Mouse (Mus musculus): ENCODE data around the gene Tspan5. TPM values are rescaled to one million over a fixed set of nuclear protein-coding genes. Genes with fewer than 3 reads are reported as not detected.

The Tspan5 gene
- polyA plus RNA-seq, 1 experiment from 2014 or later = 7.4 TPM

DNA sequence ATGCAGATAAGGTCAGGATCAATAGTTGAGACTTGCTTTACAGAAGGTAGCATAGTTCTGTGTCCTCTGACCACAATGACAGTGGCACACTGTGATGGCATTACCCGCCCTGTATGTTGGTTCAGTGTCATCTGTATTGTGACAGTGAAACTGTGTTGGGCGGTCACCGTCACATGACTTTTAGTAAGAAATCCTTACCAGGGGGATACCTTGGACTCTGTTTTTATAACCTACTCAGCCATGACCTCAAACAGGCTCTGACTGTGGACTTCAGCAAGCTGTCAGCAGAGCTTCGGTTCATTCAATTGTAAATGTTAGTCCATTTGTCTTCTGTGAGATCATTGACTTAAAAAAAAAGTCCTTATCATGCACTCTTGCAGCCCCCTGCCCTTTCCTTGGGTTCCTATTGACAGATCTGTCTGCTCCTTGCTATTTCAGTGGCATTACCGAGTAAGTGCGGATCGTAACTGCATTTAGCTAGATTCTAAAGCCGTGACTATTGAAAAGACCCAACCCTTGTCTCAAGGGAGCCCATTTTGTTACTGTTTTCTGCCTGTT lies 84.3 kb downstream of the Tspan5 start:
- Histone ChIP-seq H3K4me1 (replicated peaks; ENCODE audit: control insufficient read depth, insufficient read depth, low read length) (no peaks in the 10 kb centered on the region), H3K36me3 (ENCODE audit: control insufficient read depth, insufficient read depth) (no peaks in the 10 kb centered on the region), H3K9ac (ENCODE audit: low read depth, low read length) (no peak overlapping the region), H3K27ac (ENCODE audit: low read depth, low read length) (no peak overlapping the region), H3K9me3 (ENCODE audit: control insufficient read depth) (no peaks in the 10 kb centered on the region), H3K4me3 (ENCODE audit: low read depth, low read length) (no peak overlapping the region), H3K27me3 (replicated peaks; ENCODE audit: control insufficient read depth, insufficient read depth, low read length) (no peaks in the 10 kb centered on the region), H3K4me2 (replicated peaks; ENCODE audit: low read depth) (no peak overlapping the region)
- 85% methylated on average over 8 of the region's 8 CpGs for WGBS
- TF ChIP-seq CTCF (IDR thresholded peaks at IDR 0.05; ENCODE audit: low read depth) = no peak
- no peak for ATAC-seq

- no peak overlapping the region for H3K4me2 ChIP-seq (replicated peaks; ENCODE audit: low read depth)
- H3K4me1 ChIP-seq (replicated peaks; ENCODE audit: control insufficient read depth, insufficient read depth, low read length) = no peaks in the 10 kb centered on the region
- no peak for ATAC-seq
- no peaks in the 10 kb centered on the region for H3K9me3 ChIP-seq (ENCODE audit: control insufficient read depth)
- no peak for TF ChIP-seq CTCF (IDR thresholded peaks at IDR 0.05; ENCODE audit: low read depth)
- H3K27me3 ChIP-seq (replicated peaks; ENCODE audit: control insufficient read depth, insufficient read depth, low read length) = no peaks in the 10 kb centered on the region
- H3K27ac ChIP-seq (ENCODE audit: low read depth, low read length) = no peak overlapping the region
- H3K4me3 ChIP-seq (ENCODE audit: low read depth, low read length) = no peak overlapping the region
- no peak overlapping the region for H3K9ac ChIP-seq (ENCODE audit: low read depth, low read length)
- WGBS = 79% methylated on average over 9 of the region's 9 CpGs
- no peaks in the 10 kb centered on the region for H3K36me3 ChIP-seq (ENCODE audit: control insufficient read depth, insufficient read depth)
These were observed 91.0 kb downstream of the Tspan5 start for GRCm38 (mm10) chr3:138832827-138833517.

- Histone ChIP-seq H3K4me2 (replicated peaks; ENCODE audit: low read depth) (no peak overlapping the region), H3K27me3 (replicated peaks; ENCODE audit: control insufficient read depth, insufficient read depth, low read length) (no peaks in the 10 kb centered on the region), H3K36me3 (ENCODE audit: control insufficient read depth, insufficient read depth) (no peaks in the 10 kb centered on the region), H3K9ac (ENCODE audit: low read depth, low read length) (no peak overlapping the region), H3K9me3 (ENCODE audit: control insufficient read depth) (no peaks in the 10 kb centered on the region), H3K4me3 (ENCODE audit: low read depth, low read length) (no peak overlapping the region), H3K4me1 (replicated peaks; ENCODE audit: control insufficient read depth, insufficient read depth, low read length) (no peaks in the 10 kb centered on the region), H3K27ac (ENCODE audit: low read depth, low read length) (no peak overlapping the region)
- WGBS = 84% methylated on average over 11 of the region's 11 CpGs
- no peak for ATAC-seq
- no peak for TF ChIP-seq CTCF (IDR thresholded peaks at IDR 0.05; ENCODE audit: low read depth)
These were observed 92.2 kb downstream of the Tspan5 start for GRCm38 (mm10) chr3:138834174-138834573.

- no peaks in the 10 kb centered on the region for H3K9me3 ChIP-seq (ENCODE audit: control insufficient read depth)
- no peaks in the 10 kb centered on the region for H3K4me1 ChIP-seq (replicated peaks; ENCODE audit: control insufficient read depth, insufficient read depth, low read length)
- no peak overlapping the region for H3K4me3 ChIP-seq (ENCODE audit: low read depth, low read length)
- 71% methylated on average over 5 of the region's 5 CpGs for WGBS
- H3K27me3 ChIP-seq (replicated peaks; ENCODE audit: control insufficient read depth, insufficient read depth, low read length) = no peaks in the 10 kb centered on the region
- ATAC-seq = no peak
- H3K4me2 ChIP-seq (replicated peaks; ENCODE audit: low read depth) = no peak overlapping the region
- H3K9ac ChIP-seq (ENCODE audit: low read depth, low read length) = no peak overlapping the region
- H3K27ac ChIP-seq (ENCODE audit: low read depth, low read length) = no peak overlapping the region
- TF ChIP-seq CTCF (IDR thresholded peaks at IDR 0.05; ENCODE audit: low read depth) = 0 out of 2 replicates have a peak, but pooled peaks have one; percentile 9
- H3K36me3 ChIP-seq (ENCODE audit: control insufficient read depth, insufficient read depth) = no peaks in the 10 kb centered on the region
These were observed 94.9 kb downstream of the Tspan5 start for GRCm38 (mm10) chr3:138836937-138837336.

DNA sequence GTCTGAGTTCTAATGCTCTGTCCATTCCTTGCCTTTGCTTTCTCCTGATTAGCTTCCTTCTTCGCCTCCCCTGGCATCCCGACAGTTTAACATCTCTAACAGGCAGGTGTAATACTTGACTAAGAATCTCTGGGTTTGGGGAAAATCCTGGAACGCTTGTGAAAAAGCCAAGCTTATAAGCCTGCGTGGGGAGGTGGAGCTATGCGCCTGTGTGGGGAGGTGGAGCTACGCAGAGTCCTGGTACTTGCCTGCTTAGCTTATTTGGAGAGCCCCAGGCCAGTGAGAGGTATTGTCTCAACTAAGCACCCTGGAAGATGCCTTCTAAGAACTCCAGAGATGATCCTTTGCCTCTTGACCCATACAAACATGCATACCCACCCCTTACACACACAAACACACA lies 95.7 kb downstream of the Tspan5 start:
- Histone ChIP-seq H3K4me2 (replicated peaks; ENCODE audit: low read depth) (no peak overlapping the region), H3K4me1 (replicated peaks; ENCODE audit: control insufficient read depth, insufficient read depth, low read length) (no peaks in the 10 kb centered on the region), H3K27ac (ENCODE audit: low read depth, low read length) (no peak overlapping the region), H3K36me3 (ENCODE audit: control insufficient read depth, insufficient read depth) (no peaks in the 10 kb centered on the region), H3K9ac (ENCODE audit: low read depth, low read length) (no peak overlapping the region), H3K4me3 (ENCODE audit: low read depth, low read length) (no peak overlapping the region), H3K9me3 (ENCODE audit: control insufficient read depth) (no peaks in the 10 kb centered on the region), H3K27me3 (replicated peaks; ENCODE audit: control insufficient read depth, insufficient read depth, low read length) (no peaks in the 10 kb centered on the region)
- WGBS = 84% methylated on average over 6 of the region's 6 CpGs
- no peak for TF ChIP-seq CTCF (IDR thresholded peaks at IDR 0.05; ENCODE audit: low read depth)
- no peak for ATAC-seq

DNA sequence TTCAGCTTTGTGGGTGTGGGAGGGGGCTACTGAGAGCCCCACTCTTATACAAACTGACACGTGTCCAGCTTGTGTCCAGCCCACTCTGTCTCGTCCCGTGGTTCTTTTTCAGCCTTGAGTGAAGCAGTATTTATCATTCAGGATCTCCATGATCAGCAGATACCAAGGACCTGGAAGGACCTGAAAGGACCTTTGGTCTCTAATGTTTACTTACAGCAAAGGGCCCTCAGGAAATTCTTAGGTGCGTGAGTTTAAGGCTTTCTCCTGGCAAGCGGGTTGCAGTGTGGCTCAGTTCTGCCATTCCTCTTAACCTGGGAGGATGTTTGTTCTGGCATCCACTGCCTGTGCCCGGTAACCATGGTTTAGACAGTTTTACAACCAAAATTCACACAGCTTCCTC lies 97.7 kb downstream of the Tspan5 start:
- H3K4me3 ChIP-seq (ENCODE audit: low read depth, low read length) = no peak overlapping the region
- H3K9ac ChIP-seq (ENCODE audit: low read depth, low read length) = no peak overlapping the region
- no peaks in the 10 kb centered on the region for H3K36me3 ChIP-seq (ENCODE audit: control insufficient read depth, insufficient read depth)
- H3K4me1 ChIP-seq (replicated peaks; ENCODE audit: control insufficient read depth, insufficient read depth, low read length) = no peaks in the 10 kb centered on the region
- no peaks in the 10 kb centered on the region for H3K9me3 ChIP-seq (ENCODE audit: control insufficient read depth)
- whole genome bisulfite sequencing = 37% methylated on average over 6 of the region's 6 CpGs
- ATAC-seq = 0 out of 2 replicates have a peak, but pooled peaks have one; percentile 16
- H3K4me2 ChIP-seq (replicated peaks; ENCODE audit: low read depth) = no peak overlapping the region
- no peak overlapping the region for H3K27ac ChIP-seq (ENCODE audit: low read depth, low read length)
- TF ChIP-seq CTCF (IDR thresholded peaks at IDR 0.05; ENCODE audit: low read depth) = no peak
- no peaks in the 10 kb centered on the region for H3K27me3 ChIP-seq (replicated peaks; ENCODE audit: control insufficient read depth, insufficient read depth, low read length)

All from intestine, postnatal 0 days (tissue).